ENCODE assay signal across 16 mouse cellular contexts in the genomic region with DNA sequence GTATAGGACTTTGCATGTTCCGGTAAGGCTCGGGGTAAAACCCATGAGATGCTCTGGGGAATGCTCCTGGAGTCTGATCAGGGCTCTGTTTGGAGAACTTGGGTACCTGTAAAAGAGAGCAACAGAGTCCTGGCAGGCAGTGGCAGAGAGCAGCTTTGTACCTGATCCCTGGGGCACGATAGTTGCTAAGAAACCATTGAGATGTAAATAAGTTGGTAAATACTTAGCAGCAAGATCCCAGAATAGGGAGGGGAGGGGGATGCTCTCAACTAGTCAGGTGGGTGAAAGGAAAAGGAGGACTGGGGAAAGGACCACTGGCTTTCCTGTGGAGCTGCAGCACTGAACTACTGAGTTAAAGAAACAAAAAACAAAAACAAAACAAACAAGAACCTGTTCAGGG. TPM values are rescaled to one million over a fixed set of nuclear protein-coding genes. Genes with fewer than 3 reads are reported as not detected.
"Had no signal": no experiment of that assay in that cellular context is flagged by ENCODE, and none has a peak within 500 bp of the region (broad histone marks: within the 10 kb centered on the region; RNA-seq: fewer than 3 reads in every experiment).

No protein-coding gene starts in this region.

- H3K4me3 ChIP-seq: layer of hippocampus, adult 2 months; limb, embryonic 13.5 days; midbrain, embryonic 10.5 days; midbrain, embryonic 15.5 days; neural tube, embryonic 12.5 days had no signal

- H3K4me1 ChIP-seq: limb, embryonic 13.5 days; neural tube, embryonic 12.5 days had no signal

- H3K9ac ChIP-seq: limb, embryonic 13.5 days; lung, embryonic 14.5 days; midbrain, embryonic 15.5 days; neural tube, embryonic 12.5 days had no signal

- DNase-seq: kidney, adult 9 months; kidney, postnatal 10 days; kidney, postnatal 4 days; left cerebral cortex, postnatal 4 days; lung, embryonic 14.5 days; lung, postnatal 10 days; thymus, postnatal 4 days had no signal

- H3K27ac ChIP-seq: limb, embryonic 13.5 days; midbrain, embryonic 10.5 days; midbrain, embryonic 15.5 days; neural tube, embryonic 12.5 days; stomach, postnatal 0 days had no signal

- H3K4me2 ChIP-seq: limb, embryonic 13.5 days; lung, embryonic 14.5 days; midbrain, embryonic 15.5 days; neural tube, embryonic 12.5 days had no signal

- H3K36me3 ChIP-seq: limb, embryonic 13.5 days; midbrain, embryonic 15.5 days; neural tube, embryonic 12.5 days had no signal

- H3K27me3 ChIP-seq: midbrain, embryonic 15.5 days; neural tube, embryonic 12.5 days had no signal

- ATAC-seq: midbrain, embryonic 15.5 days had no signal

- H3K9me3 ChIP-seq: limb, embryonic 13.5 days; midbrain, embryonic 10.5 days; midbrain, embryonic 15.5 days; neural tube, embryonic 12.5 days had no signal

RNA-seq across cellular contexts. Expression of a gene that starts 12.5 kb away (rescaled TPM):
- total RNA-seq: megakaryocyte, adult 5-6 weeks; monocyte, adult 5-6 weeks; neutrophil, adult 5-6 weeks had no signal
